ENCODE assay signal across 9 mouse cellular contexts in genomic region chr15:93002002-93002904, GRCm38 (mm10).
A peak's percentile ranks its signal among the peaks of the same experiment; 100 is the strongest.
DNase-seq lines count a peak whose midpoint lies in the region; ATAC-seq lines count a peak whose summit lies in the region.
"Had no signal": no experiment of that assay in that cellular context is flagged by ENCODE, and none has a peak within 500 bp of the region (broad histone marks: within the 10 kb centered on the region; RNA-seq: fewer than 3 reads in every experiment).

No protein-coding gene starts in this region.

- intact Hi-C loops in left cerebral cortex, postnatal 10 days (cut with DNase I) = loop anchor here (2.0 to 10.0 kb wide), 3 partner anchors 193 to 557 kb away; no protein-coding TSS in a partner anchor
- intact Hi-C loops in heart, postnatal 36 days (cut with DNase I) = no loop called here

- H3K4me3 ChIP-seq in embryonic facial prominence, embryonic 13.5 days = peak overlapping the region; percentile 29
- H3K4me3 ChIP-seq in limb, embryonic 10.5 days = peak overlapping the region; percentile 43
- 0 out of 2 replicates have a peak overlapping the region, but pooled peaks have one; percentile 7 for H3K4me3 ChIP-seq in midbrain, embryonic 14.5 days (replicated peaks; ENCODE audit: low read depth, low read length)

- peak overlapping the region; percentile 58 for H3K4me2 ChIP-seq in embryonic facial prominence, embryonic 13.5 days
- peak overlapping the region; percentile 48 for H3K4me2 ChIP-seq in midbrain, embryonic 14.5 days (ENCODE audit: low read length)

- H3K27me3 ChIP-seq in embryonic facial prominence, embryonic 13.5 days = no peaks in the 10 kb centered on the region; the same call in none of the 2 replicates
- no peaks in the 10 kb centered on the region for H3K27me3 ChIP-seq in limb, embryonic 10.5 days (ENCODE audit: low read depth, poor library complexity, severe bottlenecking)
- H3K27me3 ChIP-seq in midbrain, embryonic 14.5 days (ENCODE audit: control insufficient read depth, insufficient read depth, low read length) = no peaks in the 10 kb centered on the region

- ATAC-seq in embryonic facial prominence, embryonic 13.5 days (ENCODE audit: insufficient number of reproducible peaks, insufficient read depth, low FRiP score, low TSS enrichment, low read depth) = 0 out of 2 replicates have a peak, but pooled peaks have one; percentile 52
- ATAC-seq in midbrain, embryonic 14.5 days (ENCODE audit: low FRiP score, low TSS enrichment) = peak; percentile 53; the same call in 1 of the 2 replicates

- DNase-seq in left cerebral cortex, postnatal 10 days (ENCODE audit: extremely low spot score in 1 of 2, low spot score in 2 of 2) = peak; percentile 65 to 84
- DNase-seq in left cerebral cortex, adult 9 months (ENCODE audit: low spot score in 2 of 2) = no peak
- DNase-seq in heart, postnatal 36 days = peak; percentile 7 to 13
- DNase-seq in limb, embryonic 10.5 days (ENCODE audit: low spot score) = peak; percentile 53
- DNase-seq in midbrain, embryonic 14.5 days = peak; percentile 79
- no peak for DNase-seq in ovary, adult 18-20 months (ENCODE audit: low spot score)
- DNase-seq in urinary bladder, postnatal 36 days (ENCODE audit: low spot score in 2 of 2) = no peak

- H3K4me1 ChIP-seq in embryonic facial prominence, embryonic 13.5 days = peaks cover 16% of the 10 kb centered on the region
- H3K4me1 ChIP-seq in limb, embryonic 10.5 days = peaks cover 37% of the 10 kb centered on the region
- peaks cover 17% of the 10 kb centered on the region for H3K4me1 ChIP-seq in midbrain, embryonic 14.5 days (ENCODE audit: control insufficient read depth, insufficient read depth, low read length)

- WGBS in embryonic facial prominence, embryonic 13.5 days = 26% methylated on average over 25 of the region's 25 CpGs
- 29% methylated on average over 25 of the region's 25 CpGs for WGBS in limb, embryonic 10.5 days
- 27% methylated on average over 25 of the region's 25 CpGs for WGBS in midbrain, embryonic 14.5 days

- H3K9ac ChIP-seq in embryonic facial prominence, embryonic 13.5 days = peak overlapping the region; percentile 55
- H3K9ac ChIP-seq in midbrain, embryonic 14.5 days (replicated peaks; ENCODE audit: low read length) = peak overlapping the region; percentile 30

- H3K9me3 ChIP-seq in embryonic facial prominence, embryonic 13.5 days = no peaks in the 10 kb centered on the region
- no peaks in the 10 kb centered on the region for H3K9me3 ChIP-seq in limb, embryonic 10.5 days (replicated peaks)
- H3K9me3 ChIP-seq in midbrain, embryonic 14.5 days (ENCODE audit: control insufficient read depth, low read length) = no peaks in the 10 kb centered on the region

- H3K27ac ChIP-seq in embryonic facial prominence, embryonic 13.5 days = no peak overlapping the region
- peak overlapping the region; percentile 42; the same call in 1 of the 2 replicates for H3K27ac ChIP-seq in limb, embryonic 10.5 days
- peak overlapping the region; percentile 6; the same call in 1 of the 2 replicates for H3K27ac ChIP-seq in midbrain, embryonic 14.5 days (replicated peaks; ENCODE audit: low read depth, low read length)
- H3K27ac ChIP-seq: macrophage had no signal

- H3K36me3 ChIP-seq in embryonic facial prominence, embryonic 13.5 days = no peaks in the 10 kb centered on the region
- no peaks in the 10 kb centered on the region for H3K36me3 ChIP-seq in limb, embryonic 10.5 days
- H3K36me3 ChIP-seq in midbrain, embryonic 14.5 days (ENCODE audit: control insufficient read depth, insufficient read depth, low read length) = no peaks in the 10 kb centered on the region

Comparison
In these comparisons a context has a peak if more than half of its experiments do, and no peak if none do; other contexts are left out.
1. DNase-seq: peak in left cerebral cortex, postnatal 10 days (2 of 2), heart, postnatal 36 days (2 of 2), limb, embryonic 10.5 days (single experiment) and midbrain, embryonic 14.5 days (single experiment); none in left cerebral cortex, adult 9 months (0 of 2), ovary, adult 18-20 months (single experiment) and urinary bladder, postnatal 36 days (0 of 2).
2. Peak in every context shown above with its lines, with median percentiles within 50 percentile points of each other: H3K4me3 ChIP-seq.